Mouse (Mus musculus) liver, embryonic 14.5 days (tissue): ENCODE data around the gene Mipol1. TPM values are rescaled to one million over a fixed set of nuclear protein-coding genes. Genes with fewer than 3 reads are reported as not detected.

Experiments used
- ATAC-seq: fragments of 200-750 bp; cut with Nextera tagmentation; 2 replicates; pipeline ENCODE4 v1.8.0; 2017; ENCODE audit warnings: moderate number of reproducible peaks, mild to moderate bottlenecking, moderate library complexity; ENCODE audit not compliant: insufficient read depth
- DNase-seq, 3 experiments: peaks; one replicate each; pipeline ENCODE4 v3.0.0-alpha.2; 2012 to 2013; ENCODE audit warnings: low read depth in 3 of 3, low spot score in 3 of 3
- H3K27ac ChIP-seq: fragments of 300-500 bp; sonication (generic); 2 replicates; pipeline ENCODE4 v1.5.1; 2014; ENCODE audit warnings: moderate library complexity, mild to moderate bottlenecking, control low read depth, inconsistent platforms
- H3K27me3 ChIP-seq: fragments of 300-500 bp; sonication (generic); 2 replicates; pipeline ENCODE4 v1.6.1; 2014; ENCODE audit warnings: mild to moderate bottlenecking, low read length, moderate library complexity; ENCODE audit not compliant: control insufficient read depth, insufficient read depth
- H3K36me3 ChIP-seq: fragments of 300-500 bp; sonication (generic); replicated peaks from 2 replicates; pipeline ENCODE4 v1.6.1; 2014; ENCODE audit warnings: low read depth; ENCODE audit not compliant: control insufficient read depth, insufficient read depth
- H3K4me1 ChIP-seq, 2 experiments: fragments of 200-500 bp in 1 of 2; fragments of 300-500 bp in 1 of 2; sonication (generic) in 1 of 2; replicated peaks; 2 replicates each; pipeline ENCODE4 v1.6.1; 2012 to 2014; ENCODE audit warnings: antibody characterized with exemption in 1 of 2, inconsistent platforms in 1 of 2, low read length in 1 of 2; ENCODE audit not compliant: control insufficient read depth in 2 of 2, insufficient read depth in 2 of 2
- H3K4me2 ChIP-seq: fragments of 300-500 bp; sonication (generic); 2 replicates; pipeline ENCODE4 v1.6.1; 2014; ENCODE audit warnings: low read depth, mild to moderate bottlenecking, control low read depth, moderate library complexity
- H3K4me3 ChIP-seq, 2 experiments: fragments of 200-500 bp in 1 of 2; fragments of 300-500 bp in 1 of 2; sonication (generic) in 1 of 2; 2 replicates each; pipeline ENCODE4 v1.5.1; 2012 to 2014; ENCODE audit warnings: low read depth in 2 of 2, low read length in 2 of 2, mild to moderate bottlenecking in 2 of 2, control low read depth in 1 of 2, inconsistent platforms in 1 of 2, moderate library complexity in 1 of 2; ENCODE audit not compliant: insufficient read depth in 1 of 2
- H3K9ac ChIP-seq: fragments of 300-500 bp; sonication (generic); replicated peaks from 2 replicates; pipeline ENCODE4 v1.6.1; 2014; ENCODE audit warnings: mild to moderate bottlenecking, control low read depth, moderate library complexity
- H3K9me3 ChIP-seq: fragments of 300-500 bp; sonication (generic); 2 replicates; pipeline ENCODE4 v1.6.1; 2016; ENCODE audit warnings: low read length, mixed read lengths; ENCODE audit not compliant: control insufficient read depth
- CTCF ChIP-seq: IDR thresholded peaks from 2 replicates; pipeline ENCODE4 v1.5.1; 2016; ENCODE audit warnings: antibody characterized with exemption, low read depth, control low read depth
- EP300 ChIP-seq: IDR thresholded peaks from 2 replicates; pipeline ENCODE4 v1.6.1; 2016; ENCODE audit warnings: antibody characterized with exemption, low read depth
- WGBS: fragments of 180-500 bp; shearing (Covaris S2); extraction: QIAGEN DNeasy Blood & Tissue Kit; methylation state at CpG from one replicate; pipeline ENCODE4 v1.1.7; 2014; ENCODE audit not compliant: insufficient replicate concordance; 5-methylcytosine and 5-hydroxymethylcytosine counted together
- polyA plus RNA-seq, 2 experiments: library from polyadenylated mRNA; depleted of rRNA in 1 of 2; stranded (reverse) in 1 of 2; unstranded in 1 of 2; fragments of >200 nt; fragmentation: Nextera tagmentation in 1 of 2; extraction: Ambion mirVana in 1 of 2; gene quantifications; 2 replicates each; pipeline versions ENCODE4 v1.2.1 to v1.2.3; 2012 to 2014

Gene Mipol1
- polyA plus RNA-seq, 2 experiments: 1.7 to 3.5 TPM

DNA sequence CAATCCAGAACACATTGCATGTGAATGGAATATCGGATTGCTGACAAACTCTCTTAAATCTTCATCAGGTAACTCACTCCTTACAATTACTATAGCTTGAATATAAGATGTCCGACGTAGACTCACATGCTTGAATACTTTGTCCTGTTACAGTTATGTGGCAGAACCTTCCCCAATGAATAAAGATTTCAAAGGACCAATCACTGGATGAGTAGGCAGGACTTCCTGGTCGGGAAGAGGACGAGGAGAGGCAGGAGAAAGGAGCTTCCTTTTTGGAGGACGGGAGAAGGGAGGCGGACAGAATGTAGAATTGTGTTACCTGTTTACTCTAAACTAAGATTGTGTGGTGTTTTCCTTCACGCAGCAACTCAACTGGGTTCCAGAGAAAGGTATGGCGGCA is 3.8 kb upstream of the Mipol1 start:
- Histone ChIP-seq H3K4me1 (peaks cover 6 to 10% of the 10 kb centered on the region in 2 experiments), H3K9ac (no peak overlapping the region), H3K4me2 (no peak overlapping the region), H3K27me3 (no peaks in the 10 kb centered on the region), H3K4me3 (no peak overlapping the region), H3K36me3 (no peaks in the 10 kb centered on the region), H3K27ac (no peak overlapping the region), H3K9me3 (no peaks in the 10 kb centered on the region)
- WGBS: 71% methylated on average over 9 of the region's 9 CpGs
- DNase-seq: no peak
- TF ChIP-seq EP300 (no peak), CTCF (no peak)
- ATAC-seq: no peak

DNA sequence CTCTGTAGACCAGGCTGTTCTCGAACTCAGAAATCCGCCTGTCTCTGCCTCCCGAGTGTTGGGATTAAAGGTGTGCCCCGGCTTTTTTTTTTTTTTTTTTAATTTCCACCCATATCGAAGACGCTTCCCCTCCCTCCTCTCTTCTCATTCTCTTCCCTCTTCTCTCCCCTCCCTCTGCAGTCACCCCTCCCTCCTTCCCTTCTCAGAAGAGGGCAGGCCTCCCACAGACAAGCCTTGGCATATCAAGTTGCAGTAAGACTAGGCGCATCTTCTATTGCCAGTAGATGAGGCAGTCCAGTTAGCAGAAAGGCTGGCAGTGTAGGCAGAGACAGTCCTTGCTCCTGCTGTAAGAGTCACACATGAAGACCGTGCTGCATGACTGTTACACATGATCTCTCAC is 2.5 kb upstream of the Mipol1 start:
- H3K27me3 ChIP-seq: no peaks in the 10 kb centered on the region
- no peaks in the 10 kb centered on the region for H3K36me3 ChIP-seq
- no peaks in the 10 kb centered on the region for H3K9me3 ChIP-seq
- H3K4me2 ChIP-seq: no peak overlapping the region
- H3K4me3 ChIP-seq: no peak overlapping the region
- TF ChIP-seq EP300: no peak
- ATAC-seq (no peak), DNase-seq (no peak)
- no peak overlapping the region for H3K9ac ChIP-seq
- H3K27ac ChIP-seq: no peak overlapping the region
- H3K4me1 ChIP-seq: peaks cover 11 to 15% of the 10 kb centered on the region in 2 experiments
- WGBS: 69% methylated on average over 8 of the region's 8 CpGs

DNA sequence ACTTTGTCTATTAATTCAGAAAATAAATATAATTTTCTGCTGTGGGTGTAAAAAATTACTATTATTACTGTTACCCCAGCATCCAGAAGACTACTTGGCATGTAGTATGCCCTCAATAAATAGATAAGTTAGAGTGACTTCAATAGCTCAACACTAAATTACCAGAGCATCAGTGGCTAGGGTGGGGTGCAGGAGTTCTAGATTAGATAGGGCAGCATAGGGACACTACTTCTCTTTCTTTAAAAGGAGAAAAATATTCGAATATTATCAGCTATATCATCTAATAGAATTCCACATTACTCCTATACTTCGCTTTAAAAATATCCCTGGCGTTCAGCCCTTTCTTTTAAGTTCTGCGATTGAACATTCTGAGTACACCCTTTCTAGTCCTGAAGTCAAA is 524 bp upstream of the Mipol1 start:
- H3K4me2 ChIP-seq: peak overlapping the region; percentile 78
- peak overlapping the region; percentile 75 for H3K9ac ChIP-seq
- ATAC-seq: peak; percentile 44; the same call in 1 of the 2 replicates
- DNase-seq: no peak
- no peak for TF ChIP-seq EP300
- no peaks in the 10 kb centered on the region for H3K9me3 ChIP-seq
- H3K27me3 ChIP-seq: no peaks in the 10 kb centered on the region
- peak overlapping the region; percentile 71 to 93 for H3K4me3 ChIP-seq
- H3K4me1 ChIP-seq: peaks cover 13 to 15% of the 10 kb centered on the region in 2 experiments
- 11% methylated on average over 4 of the region's 4 CpGs for WGBS
- no peaks in the 10 kb centered on the region for H3K36me3 ChIP-seq
- peak overlapping the region; percentile 87 for H3K27ac ChIP-seq

DNA sequence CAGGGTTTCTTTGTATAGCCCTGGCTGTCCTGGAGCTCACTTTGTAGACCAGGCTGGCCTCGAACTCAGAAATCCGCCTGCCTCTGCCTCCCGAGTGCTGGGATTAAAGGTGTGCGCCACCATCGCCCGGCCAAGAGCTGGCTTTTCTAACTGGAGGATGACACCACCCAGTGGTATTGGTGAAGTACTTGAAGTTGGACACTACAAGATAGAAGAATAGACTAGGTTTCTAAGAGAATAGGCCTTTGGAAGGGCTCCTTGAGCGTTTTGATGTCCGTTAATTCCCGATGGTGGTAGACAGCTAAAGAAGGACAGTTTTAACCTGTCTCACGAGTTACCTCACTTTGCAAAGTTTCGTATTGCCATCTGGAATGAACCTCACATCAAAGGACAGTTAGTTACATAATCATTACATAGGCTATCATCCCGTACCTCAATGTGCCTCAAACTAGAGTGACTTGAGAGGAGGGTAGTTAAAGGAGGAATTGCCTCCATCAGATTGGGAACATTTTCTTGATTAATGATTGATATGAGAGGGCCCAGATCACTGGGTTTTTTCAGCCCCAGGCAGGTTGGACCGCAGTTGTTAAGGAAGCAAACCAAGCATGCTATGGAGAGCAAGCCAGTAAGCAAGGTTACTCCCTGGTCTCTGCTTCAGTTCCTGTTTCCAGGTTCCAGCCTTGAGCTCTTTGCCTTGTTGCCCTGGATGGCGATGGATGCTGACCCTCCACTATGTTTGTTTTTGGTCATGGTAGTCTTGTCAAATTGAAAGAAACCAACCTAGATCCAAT is 1.1 kb downstream of the Mipol1 start:
- peak; percentile 49 to 62 (median 54) for DNase-seq
- Histone ChIP-seq H3K27me3 (no peaks in the 10 kb centered on the region), H3K4me2 (peak overlapping the region; percentile 78), H3K27ac (peak overlapping the region; percentile 71), H3K9ac (peak overlapping the region; percentile 77), H3K4me3 (peak overlapping the region; percentile 71 to 87), H3K9me3 (no peaks in the 10 kb centered on the region), H3K36me3 (0 out of 2 replicates have a peak, but pooled peaks cover 3% of the 10 kb centered on the region), H3K4me1 (peaks cover 17 to 18% of the 10 kb centered on the region in 2 experiments)
- TF ChIP-seq CTCF: peak; percentile 57
- TF ChIP-seq EP300: no peak
- WGBS: 25% methylated on average over 14 of the region's 14 CpGs
- ATAC-seq: peak; percentile 26; the same call in 1 of the 2 replicates

DNA sequence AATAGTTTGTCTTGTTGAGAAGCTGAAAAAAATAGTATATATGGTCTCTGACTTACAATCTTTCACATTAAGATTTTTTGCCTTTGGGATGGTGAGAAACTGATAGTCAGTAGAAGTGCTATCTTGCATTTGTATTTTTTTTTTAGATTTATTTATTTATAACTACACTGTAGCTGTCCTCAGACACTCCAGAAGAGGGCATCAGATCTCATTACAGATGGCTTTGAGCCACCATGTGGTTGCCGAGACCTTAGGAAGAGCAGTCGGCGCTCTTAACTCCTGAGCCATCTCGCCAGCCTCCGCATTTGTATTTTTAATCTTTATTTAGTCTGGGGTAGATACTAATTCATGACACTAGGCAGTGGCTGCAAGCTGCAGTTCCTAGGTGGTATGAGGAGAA is 3.2 kb downstream of the Mipol1 start:
- peak; percentile 40 for TF ChIP-seq CTCF
- TF ChIP-seq EP300: no peak
- no peaks in the 10 kb centered on the region for H3K9me3 ChIP-seq
- H3K4me3 ChIP-seq: no peak overlapping the region
- ATAC-seq (no peak), DNase-seq (no peak)
- H3K9ac ChIP-seq: no peak overlapping the region
- peaks cover 4% of the 10 kb centered on the region for H3K36me3 ChIP-seq
- H3K27me3 ChIP-seq: no peaks in the 10 kb centered on the region
- H3K4me1 ChIP-seq: peaks cover 17 to 18% of the 10 kb centered on the region in 2 experiments
- H3K4me2 ChIP-seq: peak overlapping the region; percentile 33
- H3K27ac ChIP-seq: no peak overlapping the region
- WGBS: 41% methylated on average over 5 of the region's 5 CpGs
